Mouse (Mus musculus): Measurements from ENCODE around the gene Uggt1.

DNA sequence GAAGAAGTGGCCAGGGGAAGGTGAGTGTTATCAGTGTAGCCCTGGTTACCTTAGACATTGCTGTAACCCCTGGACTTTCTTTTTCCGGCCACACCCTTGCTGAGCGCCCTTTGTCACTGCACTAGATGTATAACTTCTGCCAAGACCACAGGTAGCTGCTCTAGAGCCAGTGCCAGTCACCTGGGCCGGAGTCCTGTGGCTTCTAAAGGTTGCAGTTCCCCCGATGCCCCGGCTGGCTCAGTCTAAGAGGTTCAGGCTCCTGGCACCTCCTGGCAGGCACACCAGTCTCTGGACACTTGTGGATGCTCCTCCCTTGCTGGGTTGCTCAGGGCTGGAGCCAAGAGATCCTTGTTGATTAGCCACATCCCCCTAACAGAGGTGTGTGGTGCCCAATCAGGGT, 29.9 kb upstream of the Uggt1 start, which contains the start of gene Neurl3:
- TF ChIP-seq EP300 (IDR thresholded peaks at IDR 0.05; ENCODE audit: low read depth) (no peak), CTCF (IDR thresholded peaks at IDR 0.05; ENCODE audit: low read depth) (no peak)

Data from heart, postnatal 0 days (tissue).